Mouse (Mus musculus) ES-E14 (cell line): ENCODE data around the gene Cacng6. TPM values are rescaled to one million over a fixed set of nuclear protein-coding genes. Genes with fewer than 3 reads are reported as not detected.

ENCODE experiments used
- DNase-seq: peaks from one replicate; pipeline ENCODE4 v3.0.0-alpha.2; 2013; ENCODE audit warnings: low read depth, low spot score
- H3K27ac ChIP-seq: 2 replicates; pipeline ENCODE4 v1.5.1; 2012; ENCODE audit warnings: low read depth, mild to moderate bottlenecking, low read length, moderate library complexity, mixed read lengths; ENCODE audit not compliant: poor library complexity, insufficient read depth, severe bottlenecking
- H3K36me3 ChIP-seq: 2 replicates; pipeline ENCODE4 v1.6.1; 2012; ENCODE audit warnings: mild to moderate bottlenecking, low read length, moderate library complexity, mixed read lengths; ENCODE audit not compliant: control insufficient read depth, poor library complexity, insufficient read depth, severe bottlenecking
- H3K4me1 ChIP-seq, 2 experiments: fragments of 150-350 bp in 1 of 2; sonication (generic) in 1 of 2; 2 replicates each; pipeline ENCODE4 v1.6.1; 2012; ENCODE audit warnings: low read length in 2 of 2, mild to moderate bottlenecking in 1 of 2, mixed read lengths in 1 of 2; ENCODE audit not compliant: control insufficient read depth in 2 of 2, insufficient read depth in 2 of 2, poor library complexity in 1 of 2
- H3K4me3 ChIP-seq, 2 experiments: fragments of 150-350 bp in 1 of 2; sonication (generic) in 1 of 2; 2 replicates each; pipeline ENCODE4 v1.5.1; 2012; ENCODE audit warnings: low read length in 2 of 2, low read depth in 1 of 2, mild to moderate bottlenecking in 1 of 2, mixed read lengths in 1 of 2; ENCODE audit not compliant: insufficient read depth in 1 of 2, poor library complexity in 1 of 2, severe bottlenecking in 1 of 2
- H3K9ac ChIP-seq: 2 replicates; pipeline ENCODE4 v1.6.1; 2012; ENCODE audit warnings: low read depth, mild to moderate bottlenecking, low read length, mixed read lengths; ENCODE audit not compliant: poor library complexity, insufficient read depth, severe bottlenecking
- H3K9me3 ChIP-seq: fragments of 150-350 bp; sonication (generic); 2 replicates; pipeline ENCODE4 v1.6.1; 2012; ENCODE audit warnings: low read depth, mild to moderate bottlenecking, low read length; ENCODE audit not compliant: control insufficient read depth, insufficient read depth
- CHD2 ChIP-seq: IDR thresholded peaks from 2 replicates; pipeline ENCODE4 v1.6.1; 2014; ENCODE audit warnings: mild to moderate bottlenecking, low read depth, low read length, inconsistent platforms
- HCFC1 ChIP-seq: IDR thresholded peaks from 2 replicates; pipeline ENCODE4 v1.6.1; 2012; ENCODE audit warnings: low read length, inconsistent platforms, borderline replicate concordance; ENCODE audit not compliant: insufficient read depth
- MAFK ChIP-seq: IDR thresholded peaks from 2 replicates; pipeline ENCODE4 v1.6.1; 2014; ENCODE audit warnings: mild to moderate bottlenecking, low read depth, low read length, inconsistent platforms; ENCODE audit not compliant: insufficient read depth
- ZC3H11A ChIP-seq: IDR thresholded peaks from 2 replicates; pipeline ENCODE4 v1.6.1; 2012; ENCODE audit warnings: low read depth, mild to moderate bottlenecking, inconsistent platforms, low read length, borderline replicate concordance
- ZNF384 ChIP-seq: IDR thresholded peaks from 2 replicates; pipeline ENCODE4 v1.6.1; 2012; ENCODE audit warnings: low read depth, low read length, inconsistent platforms
- in situ Hi-C, 2 experiments: fragments of 600-800 bp; cut with MboI; formaldehyde crosslinking; loops; one replicate each; pipeline ENCODE4 v1.15.1; 2025; ENCODE audit warnings: low sequenced_read_pairs in 2 of 2, inconsistent platforms in 1 of 2; ENCODE audit not compliant: unreplicated experiment in 2 of 2
- total RNA-seq: library from RNA; depleted of rRNA; stranded (reverse); fragments of 300-350 nt; gene quantifications from 2 replicates; pipeline ENCODE4 v1.2.3, GENCODE M21; 2012; rRNA removed

The Cacng6 gene
- total RNA-seq, 1 experiment = 5.8 TPM

GRCm38 (mm10) chr7:3476728-3477127 lies 52.7 kb downstream of the Cacng6 start:
- Histone ChIP-seq H3K27ac (no peak overlapping the region), H3K36me3 (no peaks in the 10 kb centered on the region), H3K4me1 (peaks cover 0 to 4% of the 10 kb centered on the region in 2 experiments; a peak in 1 of 4 replicates), H3K4me3 (no peak overlapping the region), H3K9ac (no peak overlapping the region), H3K9me3 (peaks cover 4% of the 10 kb centered on the region)
- no peak for TF ChIP-seq ZNF384
- TF ChIP-seq CHD2 = no peak
- no peak for TF ChIP-seq MAFK
- TF ChIP-seq HCFC1 = no peak
- TF ChIP-seq ZC3H11A = no peak
- in situ Hi-C loops = no loop called here
- no peak for DNase-seq

- no peak overlapping the region for H3K27ac ChIP-seq
- H3K9me3 ChIP-seq = peaks cover 10% of the 10 kb centered on the region
- in situ Hi-C loops = no loop called here
- DNase-seq = no peak
- no peak overlapping the region for H3K9ac ChIP-seq
- no peaks in the 10 kb centered on the region for H3K36me3 ChIP-seq
- no peak overlapping the region for H3K4me3 ChIP-seq
- TF ChIP-seq ZC3H11A (no peak), CHD2 (no peak), MAFK (no peak), ZNF384 (no peak), HCFC1 (no peak)
- no peaks in the 10 kb centered on the region for H3K4me1 ChIP-seq
Measured at GRCm38 (mm10) chr7:3481948-3482608, 58.1 kb downstream of the Cacng6 start.

Other genes with a start within 250 kb of the Cacng6 start
- gene Nlrp12, start 174.5 kb upstream of the Cacng6 start, total RNA-seq = 3.7 and 8.0 TPM in 2 replicates
- 80.8 and 84.1 TPM in 2 replicates for gene Myadm, start 135.1 kb upstream of the Cacng6 start, total RNA-seq
- 6.6 and 7.3 TPM in 2 replicates for gene Prkcg, start 135.0 kb upstream of the Cacng6 start, total RNA-seq
- gene Cacng7, start 91.2 kb upstream of the Cacng6 start, total RNA-seq = 14.4 and 16.0 TPM in 2 replicates
- 7.8 and 9.8 TPM in 2 replicates for gene Cacng8, start 33.5 kb upstream of the Cacng6 start, total RNA-seq
- 0.85 and 1.6 TPM in 2 replicates for gene Tarm1, start 78.4 kb downstream of the Cacng6 start, total RNA-seq
- gene Oscar, start 192.0 kb downstream of the Cacng6 start, total RNA-seq = 0.13 and 0.26 TPM in 2 replicates
- gene Ndufa3, start 193.2 kb downstream of the Cacng6 start, total RNA-seq = 236 and 303 TPM in 2 replicates
- 25.4 and 29.1 TPM in 2 replicates for gene Tfpt, start 205.7 kb downstream of the Cacng6 start, total RNA-seq
- 109 and 137 TPM in 2 replicates for gene Prpf31, start 205.8 kb downstream of the Cacng6 start, total RNA-seq
- 47.3 and 54.4 TPM in 2 replicates for gene Cnot3, start 221.1 kb downstream of the Cacng6 start, total RNA-seq
- 4.5 and 5.7 TPM in 2 replicates for gene Leng1, start 241.6 kb downstream of the Cacng6 start, total RNA-seq